Mouse (Mus musculus) midbrain, embryonic 10.5 days (tissue): Measurements from ENCODE around the gene Slc39a13. TPM values are rescaled to one million over a fixed set of nuclear protein-coding genes. Genes with fewer than 3 reads are reported as not detected.
"Not testable (repeated sequence)": the region's sequence is repeated elsewhere in the genome, so short reads cannot be mapped to it uniquely, and the experiment has no call there.

Experiments
- DNase-seq: peaks from one replicate; pipeline ENCODE4 v3.0.0-alpha.2; 2017; ENCODE audit warnings: low spot score
- H3K27ac ChIP-seq: fragments of 300-500 bp; sonication (generic); replicated peaks from 2 replicates; pipeline ENCODE4 v1.5.1; 2016; ENCODE audit warnings: mild to moderate bottlenecking
- H3K27me3 ChIP-seq: fragments of 300-500 bp; sonication (generic); 2 replicates; pipeline ENCODE4 v1.6.1; 2016; ENCODE audit warnings: low read depth, mild to moderate bottlenecking; ENCODE audit not compliant: poor library complexity, severe bottlenecking
- H3K36me3 ChIP-seq: fragments of 300-500 bp; sonication (generic); 2 replicates; pipeline ENCODE4 v1.6.1; 2016; ENCODE audit warnings: mild to moderate bottlenecking, moderate library complexity
- H3K4me1 ChIP-seq: fragments of 300-500 bp; sonication (generic); 2 replicates; pipeline ENCODE4 v1.6.1; 2016
- H3K4me3 ChIP-seq: fragments of 300-500 bp; sonication (generic); 2 replicates; pipeline ENCODE4 v1.5.1; 2016; ENCODE audit warnings: mild to moderate bottlenecking, moderate library complexity
- H3K9me3 ChIP-seq: fragments of 300-500 bp; sonication (generic); replicated peaks from 2 replicates; pipeline ENCODE4 v1.6.1; 2016; ENCODE audit warnings: mild to moderate bottlenecking
- WGBS: fragments of 180-500 bp; shearing (Covaris S2); methylation state at CpG from one replicate; pipeline ENCODE4 v1.1.7; 2016; 5-methylcytosine and 5-hydroxymethylcytosine counted together
- polyA plus RNA-seq: library from polyadenylated mRNA; unstranded; fragments of >200 nt; fragmentation: Nextera tagmentation; extraction: Ambion mirVana; gene quantifications from 2 replicates; pipeline ENCODE4 v1.2.1, GENCODE M21; 2016

The Slc39a13 gene
- 20.5 and 26.3 TPM in 2 replicates for polyA plus RNA-seq

GRCm38 (mm10) chr2:91070076-91070800, at the start of gene Slc39a13:
TSS of gene Slc39a13 (minus strand) at chr2:91070417.
- Histone ChIP-seq H3K36me3 (peaks cover 17% of the 10 kb centered on the region), H3K27ac (peak within 1 kb of the TSS; percentile 88), H3K4me3 (peak within 1 kb of the TSS; percentile 65), H3K4me1 (peaks cover 35% of the 10 kb centered on the region), H3K27me3 (0 out of 2 replicates have a peak, but pooled peaks cover 5% of the 10 kb centered on the region), H3K9me3 (no peaks in the 10 kb centered on the region)
- WGBS = under 1% methylated on average over 69 of the region's 69 CpGs
- DNase-seq = peak; percentile 95

DNA sequence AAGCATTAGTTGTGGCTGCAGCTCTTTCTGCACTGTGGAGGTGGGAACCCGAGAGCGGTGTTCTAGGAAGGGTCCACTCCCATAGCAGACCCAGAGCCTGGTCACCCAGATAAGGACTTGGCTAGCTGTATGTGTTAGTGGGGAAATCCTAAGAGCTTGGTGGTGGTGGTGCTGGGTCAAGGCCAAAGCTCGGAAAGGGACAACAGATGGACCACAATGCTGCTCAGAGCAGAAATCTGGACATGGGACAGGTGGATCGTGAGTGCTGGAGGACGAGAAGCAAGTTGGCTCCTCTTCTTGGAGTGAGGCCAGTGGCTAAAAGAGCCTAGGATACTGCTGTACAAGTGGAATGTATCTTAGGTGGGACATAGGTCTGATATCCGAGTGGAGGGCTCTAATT, 49.3 kb upstream of the Slc39a13 start:
- 92% methylated on average over 6 of the region's 6 CpGs for WGBS
- Histone ChIP-seq H3K4me3 (no peak overlapping the region), H3K4me1 (peaks cover 9% of the 10 kb centered on the region), H3K9me3 (no peaks in the 10 kb centered on the region), H3K36me3 (no peaks in the 10 kb centered on the region), H3K27ac (no peak overlapping the region), H3K27me3 (peaks cover 18% of the 10 kb centered on the region)
- DNase-seq = no peak

- Histone ChIP-seq H3K4me1 (peaks cover 9% of the 10 kb centered on the region), H3K27ac (no peak overlapping the region), H3K27me3 (peaks cover 18% of the 10 kb centered on the region), H3K4me3 (no peak overlapping the region), H3K36me3 (no peaks in the 10 kb centered on the region), H3K9me3 (no peaks in the 10 kb centered on the region)
- DNase-seq = no peak
- 91% methylated on average over 19 of the region's 19 CpGs for WGBS
Observed at GRCm38 (mm10) chr2:91119061-91119460, 48.8 kb upstream of the Slc39a13 start.

DNA sequence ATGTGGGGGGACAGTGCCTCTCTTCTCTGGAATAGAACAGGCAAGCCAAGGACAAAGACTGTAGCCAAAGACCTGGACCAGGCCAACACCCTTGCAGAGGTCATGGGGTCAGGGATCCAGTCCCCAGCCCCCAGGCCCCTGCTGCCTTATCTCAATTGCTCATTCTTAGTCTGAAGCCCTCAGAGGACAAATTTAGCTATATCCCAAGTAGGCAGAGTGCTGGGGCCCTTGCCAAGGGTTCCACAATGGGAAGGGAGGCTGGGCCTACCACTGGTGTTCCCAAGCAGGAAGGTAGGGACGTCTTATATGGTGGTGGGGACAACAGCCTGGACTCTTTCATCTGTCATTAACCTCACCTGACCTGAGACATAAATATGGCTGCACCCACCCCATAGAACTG, 48.4 kb upstream of the Slc39a13 start:
- no peaks in the 10 kb centered on the region for H3K36me3 ChIP-seq
- WGBS = 71% methylated on average over 1 of the region's 1 CpGs
- H3K4me3 ChIP-seq = no peak overlapping the region
- peaks cover 18% of the 10 kb centered on the region for H3K27me3 ChIP-seq
- no peak overlapping the region for H3K27ac ChIP-seq
- no peak for DNase-seq
- H3K9me3 ChIP-seq = no peaks in the 10 kb centered on the region
- peaks cover 9% of the 10 kb centered on the region for H3K4me1 ChIP-seq

- peaks cover 9% of the 10 kb centered on the region for H3K4me1 ChIP-seq
- WGBS = 82% methylated on average over 11 of the region's 11 CpGs
- no peak within 1 kb of the TSS for H3K27ac ChIP-seq
- H3K4me3 ChIP-seq = no peak within 1 kb of the TSS
- H3K9me3 ChIP-seq = no peaks in the 10 kb centered on the region
- no peak for DNase-seq
- H3K36me3 ChIP-seq = no peaks in the 10 kb centered on the region
- H3K27me3 ChIP-seq = peaks cover 18% of the 10 kb centered on the region
Observed at GRCm38 (mm10) chr2:91117585-91118275, 47.5 kb upstream of the Slc39a13 start, which contains the start of gene Mybpc3. TSS of gene Mybpc3 (plus strand) at chr2:91118144.

GRCm38 (mm10) chr2:91116842-91117241, 46.6 kb upstream of the Slc39a13 start:
- WGBS = 79% methylated on average over 5 of the region's 5 CpGs
- no peak for DNase-seq
- Histone ChIP-seq H3K4me3 (no peak overlapping the region), H3K27me3 (peaks cover 18% of the 10 kb centered on the region), H3K36me3 (no peaks in the 10 kb centered on the region), H3K27ac (no peak overlapping the region), H3K9me3 (no peaks in the 10 kb centered on the region), H3K4me1 (peaks cover 9% of the 10 kb centered on the region)

DNA sequence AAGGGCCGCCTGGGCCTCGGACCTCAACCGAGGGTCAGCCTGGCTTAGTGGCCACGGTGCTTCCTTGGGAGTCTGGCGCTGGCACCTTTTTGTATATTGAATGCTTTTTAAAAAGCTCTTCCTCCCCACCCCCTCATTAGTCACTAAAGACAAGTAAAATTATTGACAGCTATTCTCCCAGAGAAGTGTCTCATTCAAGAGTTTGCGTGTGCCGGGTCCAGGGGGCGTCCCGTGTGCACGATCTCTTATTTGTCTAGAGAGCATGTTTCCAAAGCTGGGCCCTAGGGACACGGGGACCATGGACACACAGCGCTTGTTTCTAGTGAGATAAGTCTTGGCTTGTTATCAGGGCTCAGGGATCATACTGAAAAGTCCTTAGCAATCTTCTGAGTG, 45.4 kb upstream of the Slc39a13 start:
- DNase-seq = no peak
- peak overlapping the region; percentile 64 for H3K4me3 ChIP-seq
- WGBS = 38% methylated on average over 12 of the region's 12 CpGs
- H3K36me3 ChIP-seq = no peaks in the 10 kb centered on the region
- H3K27ac ChIP-seq = peak overlapping the region; percentile 82
- H3K4me1 ChIP-seq = peaks cover 9% of the 10 kb centered on the region
- H3K27me3 ChIP-seq = peaks cover 18% of the 10 kb centered on the region
- H3K9me3 ChIP-seq = no peaks in the 10 kb centered on the region

- Histone ChIP-seq H3K4me1 (peaks cover 9% of the 10 kb centered on the region), H3K27ac (peak overlapping the region; percentile 82), H3K4me3 (peak overlapping the region; percentile 64), H3K27me3 (peaks cover 18% of the 10 kb centered on the region), H3K36me3 (no peaks in the 10 kb centered on the region), H3K9me3 (no peaks in the 10 kb centered on the region)
- DNase-seq = peak; percentile 95
- WGBS = 7% methylated on average over 42 of the region's 42 CpGs
Observed at GRCm38 (mm10) chr2:91114781-91115577, 44.8 kb upstream of the Slc39a13 start.

DNA sequence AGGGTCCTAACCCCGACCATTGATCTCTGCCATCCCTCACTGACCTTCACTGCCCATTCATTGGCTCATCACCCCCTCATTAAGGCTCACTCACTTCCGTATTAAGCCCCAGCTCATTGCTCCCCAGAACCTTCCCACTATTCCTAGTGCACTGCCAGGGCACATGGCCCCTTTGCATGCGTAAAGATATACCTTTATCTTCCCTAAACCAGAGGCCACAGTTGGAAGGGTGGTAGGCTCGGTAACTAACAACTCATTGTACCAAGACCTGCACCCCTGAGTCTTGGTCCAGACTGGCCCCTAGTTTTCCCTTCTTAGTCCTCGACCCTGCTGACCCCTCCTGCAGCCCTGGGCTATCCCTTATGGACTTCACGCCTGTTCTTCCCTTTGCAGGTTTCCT, 43.6 kb upstream of the Slc39a13 start:
- Histone ChIP-seq H3K4me3 (no peak overlapping the region), H3K27me3 (peaks cover 18% of the 10 kb centered on the region), H3K9me3 (no peaks in the 10 kb centered on the region), H3K4me1 (peaks cover 9% of the 10 kb centered on the region), H3K36me3 (no peaks in the 10 kb centered on the region), H3K27ac (no peak overlapping the region)
- no peak for DNase-seq
- 66% methylated on average over 6 of the region's 6 CpGs for WGBS

- no peaks in the 10 kb centered on the region for H3K9me3 ChIP-seq
- H3K27me3 ChIP-seq = peaks cover 18% of the 10 kb centered on the region
- no peak overlapping the region for H3K4me3 ChIP-seq
- no peak for DNase-seq
- peaks cover 9% of the 10 kb centered on the region for H3K4me1 ChIP-seq
- H3K36me3 ChIP-seq = no peaks in the 10 kb centered on the region
- WGBS = 79% methylated on average over 10 of the region's 10 CpGs
- no peak overlapping the region for H3K27ac ChIP-seq
Observed at GRCm38 (mm10) chr2:91113334-91113733, 43.1 kb upstream of the Slc39a13 start.

GRCm38 (mm10) chr2:91112491-91112890, 42.3 kb upstream of the Slc39a13 start:
- Histone ChIP-seq H3K27ac (no peak overlapping the region), H3K9me3 (no peaks in the 10 kb centered on the region), H3K4me1 (peaks cover 9% of the 10 kb centered on the region), H3K27me3 (peaks cover 18% of the 10 kb centered on the region), H3K4me3 (no peak overlapping the region), H3K36me3 (no peaks in the 10 kb centered on the region)
- no peak for DNase-seq
- WGBS = 67% methylated on average over 4 of the region's 4 CpGs

DNA sequence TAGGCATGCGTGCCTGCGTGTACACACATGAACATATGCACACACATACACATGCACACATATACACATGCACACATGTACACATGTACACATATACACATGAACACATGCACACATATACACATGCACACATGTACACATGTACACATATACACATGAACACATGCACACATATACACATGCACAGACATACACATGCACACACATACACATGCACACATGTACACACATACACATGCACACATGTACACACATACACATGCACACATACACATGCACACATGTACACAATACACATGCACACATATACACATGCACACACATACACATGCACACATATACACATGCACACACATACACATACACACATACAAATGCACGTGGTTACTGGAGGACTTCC, 41.6 kb upstream of the Slc39a13 start:
- H3K4me3 ChIP-seq, H3K4me1 ChIP-seq: not testable (repeated sequence)
- WGBS = 91% methylated on average over 3 of the region's 3 CpGs

More for the DNA sequence above, 41.6 kb upstream of the Slc39a13 start:
- H3K27ac ChIP-seq, H3K9me3 ChIP-seq, DNase-seq, H3K36me3 ChIP-seq: not testable (repeated sequence)
- peaks cover 15% of the 10 kb centered on the region for H3K27me3 ChIP-seq
